Mouse (Mus musculus): ENCODE results near the gene Ddx39.
A peak's percentile ranks its signal among the peaks of the same experiment; 100 is the strongest.

Gene Ddx39

DNA sequence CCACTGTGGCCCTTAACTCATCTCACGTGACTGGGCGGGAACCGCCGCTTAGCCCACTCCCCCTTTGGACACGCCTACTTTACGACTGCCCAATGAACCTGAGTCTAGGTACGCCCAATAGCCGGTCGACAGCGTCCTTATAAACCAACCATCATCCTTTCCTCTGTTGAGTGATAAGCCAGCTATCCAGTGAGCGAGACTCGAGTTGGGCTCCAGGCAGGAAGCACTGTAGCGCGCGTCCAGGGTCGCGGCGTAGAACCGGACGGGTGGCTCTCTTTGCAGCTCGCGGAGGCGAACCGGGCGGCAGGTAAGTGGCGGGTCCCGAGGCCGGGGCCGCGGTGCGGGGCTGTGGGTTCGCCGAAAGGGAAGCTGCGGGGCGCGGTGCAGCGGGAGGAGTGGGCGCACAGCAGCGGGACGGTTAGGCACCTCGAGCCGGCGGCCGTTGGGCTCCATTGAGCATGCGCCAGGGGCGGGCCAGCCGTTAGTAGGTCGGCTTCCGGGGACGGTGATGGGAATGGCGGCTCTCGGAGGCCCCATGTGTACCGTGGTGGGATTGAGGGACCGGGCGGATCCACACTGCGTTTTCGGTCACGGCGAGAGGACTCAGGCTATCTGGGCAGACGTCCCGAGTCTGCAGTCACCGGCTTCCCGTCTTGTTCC lies at the start of gene Ddx39:
Ddx39 (plus strand) TSS at position 147 of the 660 bp plus-strand sequence.
- peak; percentile 97 to 98 for DNase-seq (ENCODE audit: low spot score in 2 of 2)

DNA sequence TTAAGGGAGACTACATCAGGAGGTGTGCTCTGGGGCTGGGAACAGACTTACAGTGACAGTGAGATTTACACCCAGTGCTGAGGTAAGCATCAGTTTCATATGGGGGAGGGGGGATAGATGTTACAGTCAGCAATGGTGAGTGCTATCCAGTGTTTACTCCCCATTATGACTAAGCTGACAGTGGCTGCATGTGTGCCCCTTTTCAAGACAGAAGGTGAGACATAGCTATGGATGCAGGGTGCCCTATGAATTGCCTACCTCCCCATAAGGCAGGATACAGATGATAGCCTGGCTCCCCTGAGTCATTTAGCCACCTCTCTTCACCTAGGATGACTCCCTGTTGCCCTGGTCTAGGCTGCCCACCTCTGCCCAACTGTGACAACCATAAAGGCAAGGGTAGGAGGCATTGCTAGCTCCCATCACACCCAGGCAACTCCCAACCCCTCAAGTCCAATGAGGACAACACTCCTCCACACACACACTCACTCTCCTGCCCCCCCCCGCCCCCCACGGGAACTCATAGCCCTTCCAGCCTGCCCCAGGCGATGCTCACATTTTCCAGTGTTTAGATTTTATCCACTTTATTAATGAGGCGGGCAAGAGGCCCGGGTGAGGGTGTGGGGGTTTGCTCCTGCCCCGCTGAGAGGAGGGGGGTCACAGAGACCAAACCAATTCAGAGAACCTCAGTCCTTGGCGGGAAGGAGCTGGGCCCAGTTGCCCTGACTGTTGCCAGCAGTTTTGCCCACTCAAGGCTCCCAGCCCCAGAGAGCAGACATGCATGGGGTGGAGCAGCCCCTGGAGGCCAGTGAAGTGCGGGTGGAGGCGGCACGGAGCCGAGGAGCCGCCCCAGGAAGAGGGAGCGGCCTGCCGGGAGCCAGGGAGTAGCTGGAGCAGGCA lies 48.8 kb upstream of the Ddx39 start, which contains the start of gene Ptger1:
Ptger1 (plus strand) TSS at position 710 of the 897 bp plus-strand sequence.
- no peak for DNase-seq (ENCODE audit: low spot score in 2 of 2)

DNA sequence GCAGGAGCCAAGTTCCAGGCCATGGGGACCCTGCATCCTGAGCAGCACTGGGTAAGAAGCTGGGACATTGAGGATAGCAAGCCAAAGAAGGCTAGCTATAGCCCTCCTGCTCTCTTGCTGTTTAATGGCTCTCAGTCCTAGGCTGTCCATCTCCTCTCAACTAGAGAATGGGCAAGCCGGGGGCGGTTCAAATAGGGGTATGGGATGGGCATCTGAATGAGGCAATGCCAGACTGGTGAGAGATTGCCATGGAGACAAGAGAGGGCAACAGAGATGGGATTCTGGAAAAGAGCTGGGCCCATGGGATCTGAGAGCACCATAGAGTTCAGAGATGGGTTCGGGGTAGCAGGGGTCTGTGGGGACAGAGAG lies 48.1 kb upstream of the Ddx39 start:
- no peak for DNase-seq (ENCODE audit: low spot score in 2 of 2)

DNA sequence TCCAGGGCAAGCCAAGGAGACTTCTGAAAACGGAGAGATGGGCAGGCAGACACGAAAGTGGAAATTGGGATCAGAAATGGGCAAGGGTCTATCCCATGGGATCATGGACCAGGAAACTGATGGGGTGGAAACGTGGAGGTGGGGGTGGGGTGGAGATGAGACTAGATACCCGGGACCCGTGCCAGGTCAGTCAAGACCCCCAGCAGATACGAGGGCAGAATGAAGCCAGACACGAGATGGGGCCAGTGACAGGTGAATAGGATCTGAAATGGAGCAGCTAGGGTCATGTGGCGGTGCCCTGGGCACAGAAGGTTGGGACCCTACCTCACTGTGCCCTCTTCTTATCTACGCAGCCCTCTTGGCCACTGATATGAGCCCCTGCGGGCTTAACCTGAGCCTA lies 47.5 kb upstream of the Ddx39 start:
- no peak for DNase-seq (ENCODE audit: low spot score in 2 of 2)

DNA sequence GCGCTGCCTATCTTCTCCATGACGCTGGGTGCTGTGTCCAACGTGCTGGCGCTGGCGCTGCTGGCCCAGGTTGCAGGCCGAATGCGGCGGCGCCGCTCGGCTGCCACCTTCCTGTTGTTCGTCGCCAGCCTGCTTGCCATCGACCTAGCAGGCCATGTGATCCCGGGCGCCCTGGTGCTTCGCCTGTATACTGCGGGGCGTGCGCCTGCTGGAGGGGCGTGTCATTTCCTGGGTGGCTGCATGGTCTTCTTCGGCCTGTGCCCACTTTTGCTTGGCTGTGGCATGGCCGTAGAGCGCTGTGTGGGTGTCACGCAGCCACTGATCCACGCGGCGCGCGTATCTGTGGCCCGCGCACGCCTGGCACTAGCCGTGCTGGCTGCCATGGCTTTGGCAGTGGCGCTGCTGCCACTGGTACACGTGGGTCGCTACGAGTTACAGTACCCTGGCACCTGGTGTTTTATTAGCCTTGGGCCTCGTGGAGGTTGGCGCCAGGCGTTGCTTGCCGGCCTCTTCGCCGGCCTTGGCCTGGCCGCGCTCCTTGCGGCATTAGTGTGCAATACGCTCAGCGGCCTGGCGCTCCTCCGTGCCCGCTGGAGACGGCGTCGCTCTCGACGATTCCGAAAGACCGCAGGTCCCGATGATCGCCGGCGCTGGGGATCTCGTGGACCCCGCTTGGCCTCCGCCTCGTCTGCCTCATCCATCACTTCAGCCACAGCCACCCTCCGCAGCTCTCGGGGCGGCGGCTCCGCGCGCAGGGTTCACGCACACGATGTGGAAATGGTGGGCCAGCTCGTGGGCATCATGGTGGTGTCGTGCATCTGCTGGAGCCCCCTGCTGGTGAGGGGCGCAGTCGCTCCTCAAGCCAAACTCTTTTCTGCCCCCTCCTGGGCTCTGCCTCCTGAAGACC lies 46.7 kb upstream of the Ddx39 start:
- peak in 1 of 2 experiments; percentile 60 for DNase-seq (ENCODE audit: low spot score in 2 of 2)

DNA sequence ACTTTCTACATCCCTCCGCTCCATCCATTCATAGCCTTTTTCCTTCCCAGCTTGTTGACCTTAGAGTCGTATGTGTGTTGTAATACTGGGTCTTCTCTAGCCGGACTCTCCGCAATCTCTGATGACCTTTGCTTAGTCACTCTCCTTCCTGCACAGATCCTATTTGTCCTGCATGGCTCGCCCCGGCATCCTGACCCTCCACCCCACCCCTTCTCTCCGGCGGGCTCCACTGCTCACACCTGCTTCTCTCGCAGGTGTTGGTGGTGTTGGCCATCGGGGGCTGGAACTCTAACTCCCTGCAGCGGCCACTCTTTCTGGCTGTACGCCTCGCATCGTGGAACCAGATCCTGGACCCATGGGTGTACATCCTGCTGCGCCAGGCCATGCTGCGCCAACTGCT lies 46.0 kb upstream of the Ddx39 start:
- DNase-seq (ENCODE audit: low spot score in 2 of 2) = no peak

DNA sequence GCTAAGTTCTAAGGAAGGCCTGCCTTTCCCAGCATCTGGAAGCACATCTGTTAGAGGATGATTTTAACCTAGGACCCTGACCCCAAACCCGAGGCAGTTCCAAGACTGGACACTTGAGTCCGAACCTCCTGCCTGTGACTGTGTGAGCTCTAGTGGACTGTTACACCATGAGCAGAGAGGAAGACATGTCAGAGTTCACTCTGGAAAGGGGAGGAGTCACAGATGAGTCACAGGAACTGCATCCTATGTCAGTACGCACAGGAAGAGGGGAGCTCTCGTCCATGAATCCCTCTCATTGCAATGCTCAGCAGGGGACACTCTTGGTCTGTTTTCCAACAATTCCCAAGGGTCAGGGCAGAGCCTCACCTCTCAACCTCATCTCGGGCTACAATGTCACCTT lies 42.0 kb upstream of the Ddx39 start:
- DNase-seq (ENCODE audit: low spot score in 2 of 2) = no peak

DNA sequence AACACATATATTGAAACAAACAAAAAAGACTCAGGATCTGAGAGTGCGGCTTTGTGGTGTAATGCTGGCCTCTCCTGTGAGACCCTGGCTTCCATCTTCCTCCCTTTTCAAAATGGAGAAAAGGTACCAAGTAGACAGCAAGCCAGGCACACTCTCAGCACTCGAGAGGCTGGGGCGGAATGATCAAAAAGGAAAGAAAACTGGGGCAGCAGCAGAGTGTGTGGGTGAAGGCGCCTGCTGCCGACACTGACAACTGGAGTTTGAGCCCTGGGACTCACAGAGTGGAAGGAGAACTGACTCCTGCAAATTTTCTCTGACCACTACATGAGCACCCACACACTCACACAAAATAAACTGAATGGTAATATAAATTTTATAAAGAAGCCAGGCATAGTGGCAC lies 40.5 kb upstream of the Ddx39 start:
- peak in 1 of 2 experiments; percentile 78 for DNase-seq (ENCODE audit: low spot score in 2 of 2)

DNA sequence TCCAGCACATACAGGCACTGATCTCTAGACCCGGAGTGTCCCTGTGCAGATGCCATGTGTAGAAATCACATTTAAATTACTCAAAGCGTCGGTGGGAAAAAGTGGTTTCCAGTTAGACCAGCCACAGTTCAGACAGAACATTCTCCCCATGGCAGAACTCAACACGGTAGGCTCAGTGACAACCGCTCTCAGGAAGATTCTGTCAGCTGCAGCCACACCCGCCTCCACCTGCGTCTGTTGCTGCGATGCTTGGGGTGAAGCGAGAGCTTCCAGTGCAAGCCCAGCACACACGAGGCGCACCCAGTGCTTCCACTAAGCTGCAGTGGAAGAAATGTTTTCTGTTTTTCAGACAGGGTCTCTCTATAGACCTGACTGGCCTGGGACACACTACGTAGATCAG lies 35.1 kb upstream of the Ddx39 start:
- peak in 1 of 2 experiments; percentile 82 for DNase-seq (ENCODE audit: low spot score in 2 of 2)

DNA sequence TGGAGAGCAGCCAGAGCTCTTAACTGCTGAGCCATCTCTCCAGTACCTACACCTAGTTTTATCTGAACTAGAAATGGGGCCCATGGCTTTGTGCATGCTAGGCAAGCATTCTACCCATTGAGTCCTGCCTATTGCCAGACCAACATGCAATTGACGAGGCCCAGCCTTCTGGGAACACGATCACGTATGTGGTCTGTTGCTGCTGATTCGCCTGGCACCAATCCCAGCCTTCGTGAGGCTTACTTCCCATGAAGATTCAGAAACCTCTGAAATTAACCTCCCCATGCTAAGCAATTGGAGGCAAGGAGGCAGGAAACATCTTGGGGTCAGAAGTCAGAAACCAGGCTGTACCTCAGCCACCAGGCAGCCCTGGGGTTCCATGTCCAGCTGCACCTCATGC lies 34.4 kb upstream of the Ddx39 start:
- no peak for DNase-seq (ENCODE audit: low spot score in 2 of 2)

DNA sequence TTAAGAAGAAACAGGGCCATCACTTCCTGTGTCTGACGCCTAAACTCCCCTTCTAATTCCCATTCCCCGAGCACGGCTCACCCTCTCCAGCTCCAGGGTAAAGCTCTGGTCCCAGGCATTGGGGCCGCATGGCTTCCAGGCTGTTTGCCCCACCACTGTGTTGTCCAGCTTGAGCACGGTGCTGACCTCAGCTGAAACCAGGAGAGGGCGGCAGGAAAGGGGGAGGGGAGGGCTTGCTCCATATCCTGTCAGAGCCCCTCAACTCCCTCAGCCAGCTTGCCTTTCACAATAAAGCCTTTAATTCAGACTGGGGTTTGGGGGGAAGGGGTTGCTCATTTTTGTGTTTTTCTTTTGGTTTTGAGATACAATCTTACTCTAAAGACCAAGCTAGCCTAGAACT lies 33.9 kb upstream of the Ddx39 start:
- no peak for DNase-seq (ENCODE audit: low spot score in 2 of 2)

DNA sequence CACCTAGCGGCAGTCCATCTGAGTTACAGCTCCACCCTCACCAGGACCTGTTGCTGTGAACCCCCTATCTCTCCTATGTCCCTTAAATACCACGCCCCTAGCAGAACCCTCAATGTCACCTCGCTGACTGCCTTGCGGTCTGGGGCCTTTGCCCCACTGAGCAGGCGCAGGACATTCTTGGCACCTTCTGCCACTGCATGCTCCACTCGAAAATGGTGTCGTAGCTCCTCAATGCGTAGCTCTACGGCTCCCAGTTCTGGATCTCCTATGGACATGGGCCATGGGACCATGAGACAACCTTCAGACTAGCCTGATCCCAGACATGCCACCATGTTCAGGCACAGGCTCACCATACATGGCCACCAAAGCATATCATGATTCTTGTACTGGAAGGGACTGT lies 30.5 kb upstream of the Ddx39 start:
- no peak for DNase-seq (ENCODE audit: low spot score in 2 of 2)

DNA sequence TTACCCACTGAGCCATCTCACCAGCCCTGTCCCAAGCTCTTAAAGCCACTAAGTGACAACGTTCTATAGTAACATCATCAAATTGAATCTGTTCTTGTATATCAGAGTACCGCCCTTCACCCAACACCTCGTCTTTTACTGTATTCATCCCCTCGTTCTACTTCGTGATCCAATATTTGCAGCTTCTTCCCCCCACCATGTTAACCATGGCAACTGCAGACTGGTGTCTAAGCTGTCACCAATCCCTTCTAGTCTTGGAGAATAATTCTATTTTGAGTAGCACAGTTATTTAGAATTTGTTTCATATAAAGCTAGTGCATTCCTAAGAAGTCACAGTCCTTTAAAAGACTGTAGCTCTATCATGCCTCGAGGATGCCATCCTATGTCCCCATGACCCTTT lies 25.7 kb upstream of the Ddx39 start:
- DNase-seq (ENCODE audit: low spot score in 2 of 2) = no peak

DNA sequence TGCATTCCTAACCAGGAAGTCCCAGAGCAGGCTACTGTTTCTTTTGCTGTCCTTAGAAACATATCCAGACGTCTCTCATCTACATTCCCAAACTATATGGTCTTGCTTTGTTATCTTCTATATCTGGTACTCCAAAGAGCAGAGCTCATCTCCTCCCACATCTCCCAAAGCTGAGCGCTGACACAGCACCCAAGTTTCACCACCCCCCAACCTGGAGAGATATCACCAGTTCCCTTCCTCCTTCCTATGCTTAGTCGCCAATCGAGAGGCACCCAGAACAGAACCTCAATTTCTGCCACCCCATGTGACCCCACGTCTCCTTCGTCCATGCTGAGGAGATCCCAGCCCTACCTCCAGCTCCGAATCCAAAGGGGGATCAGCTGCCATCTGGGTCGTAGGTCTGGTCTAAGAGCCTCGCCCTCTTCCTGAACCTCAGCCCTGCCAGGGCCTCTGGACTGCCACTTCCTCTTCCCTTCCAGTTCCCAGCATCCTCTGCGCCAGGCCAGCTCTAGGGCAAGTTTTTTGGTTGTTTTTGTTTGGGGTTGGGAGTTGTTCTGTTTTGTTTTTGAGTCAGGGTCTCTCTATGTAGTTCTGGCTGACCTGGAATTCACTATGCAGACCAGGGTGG lies 21.3 kb upstream of the Ddx39 start:
- peak in 1 of 2 experiments; percentile 60 for DNase-seq (ENCODE audit: low spot score in 2 of 2)

DNA sequence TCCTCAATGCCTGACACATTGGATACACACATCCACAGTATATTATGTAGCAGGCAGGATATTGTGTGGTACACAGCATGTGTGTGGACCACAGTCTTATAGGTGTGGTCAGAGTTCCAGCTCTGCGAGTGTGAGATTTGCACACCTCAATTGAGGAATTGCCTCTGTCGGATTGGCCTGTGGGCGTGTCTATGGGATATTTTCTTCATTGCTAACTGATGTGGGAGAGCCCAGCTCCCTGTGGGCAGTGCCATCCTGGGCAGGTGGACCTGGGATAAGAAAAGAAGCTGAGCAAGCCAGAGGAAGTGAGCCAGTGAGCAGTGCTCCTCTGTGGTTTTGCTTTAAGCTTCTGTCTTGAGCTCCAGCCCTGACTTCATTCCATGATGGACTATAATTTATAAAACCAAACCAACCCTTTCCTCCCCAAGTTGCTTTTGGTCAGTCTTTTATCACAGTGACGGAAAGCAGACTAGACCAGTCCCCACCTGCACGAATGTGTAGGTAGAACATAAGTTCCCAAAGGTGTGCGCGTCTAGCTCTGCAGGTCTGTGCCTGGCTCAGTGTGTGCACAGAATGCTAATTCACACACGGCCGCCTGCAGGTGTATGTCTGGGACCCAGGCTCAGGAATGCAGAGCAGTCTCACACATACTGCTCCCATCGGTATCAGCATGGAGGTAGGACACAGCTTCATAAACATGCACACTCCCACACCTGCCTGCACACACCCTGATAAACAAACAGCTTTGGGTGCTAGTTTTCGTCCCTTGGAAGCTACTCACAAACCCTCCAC lies 20.4 kb upstream of the Ddx39 start:
- peak in 1 of 2 experiments; percentile 52 for DNase-seq (ENCODE audit: low spot score in 2 of 2)

DNA sequence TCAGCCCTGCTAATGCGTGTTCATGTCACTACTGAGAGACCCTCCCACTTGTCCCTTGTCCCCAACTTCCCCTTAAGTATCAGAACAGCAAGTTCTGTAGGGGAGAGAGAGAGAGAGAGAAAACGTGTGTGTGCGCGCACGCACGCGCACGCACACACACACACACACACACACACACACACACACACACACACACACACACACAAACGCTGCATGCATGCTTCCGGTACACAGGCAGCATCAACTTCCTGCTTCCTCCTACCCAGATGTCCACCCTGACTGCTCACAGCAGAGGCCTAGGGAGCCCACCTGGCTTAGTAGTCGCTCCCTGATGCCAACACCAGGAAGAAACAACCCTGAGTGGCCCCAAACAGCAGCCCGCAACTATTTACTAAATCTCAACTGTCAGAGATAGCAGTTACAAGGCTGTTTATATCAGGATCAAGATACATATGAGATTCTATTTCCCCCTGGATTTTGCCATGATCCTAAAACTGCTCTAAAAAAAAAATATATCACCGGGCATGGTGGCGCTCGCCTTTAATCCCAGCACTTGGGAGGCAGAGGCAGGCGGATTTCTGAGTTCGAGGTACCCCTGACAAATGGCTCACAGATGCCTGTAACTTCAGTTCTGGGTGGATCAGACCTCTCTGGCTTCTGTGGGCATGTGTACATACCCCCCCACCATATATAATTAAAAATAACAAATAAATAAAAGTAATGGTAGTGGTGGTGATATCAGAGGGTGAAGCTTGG lies 19.4 kb upstream of the Ddx39 start:
- no peak for DNase-seq (ENCODE audit: low spot score in 2 of 2)

DNA sequence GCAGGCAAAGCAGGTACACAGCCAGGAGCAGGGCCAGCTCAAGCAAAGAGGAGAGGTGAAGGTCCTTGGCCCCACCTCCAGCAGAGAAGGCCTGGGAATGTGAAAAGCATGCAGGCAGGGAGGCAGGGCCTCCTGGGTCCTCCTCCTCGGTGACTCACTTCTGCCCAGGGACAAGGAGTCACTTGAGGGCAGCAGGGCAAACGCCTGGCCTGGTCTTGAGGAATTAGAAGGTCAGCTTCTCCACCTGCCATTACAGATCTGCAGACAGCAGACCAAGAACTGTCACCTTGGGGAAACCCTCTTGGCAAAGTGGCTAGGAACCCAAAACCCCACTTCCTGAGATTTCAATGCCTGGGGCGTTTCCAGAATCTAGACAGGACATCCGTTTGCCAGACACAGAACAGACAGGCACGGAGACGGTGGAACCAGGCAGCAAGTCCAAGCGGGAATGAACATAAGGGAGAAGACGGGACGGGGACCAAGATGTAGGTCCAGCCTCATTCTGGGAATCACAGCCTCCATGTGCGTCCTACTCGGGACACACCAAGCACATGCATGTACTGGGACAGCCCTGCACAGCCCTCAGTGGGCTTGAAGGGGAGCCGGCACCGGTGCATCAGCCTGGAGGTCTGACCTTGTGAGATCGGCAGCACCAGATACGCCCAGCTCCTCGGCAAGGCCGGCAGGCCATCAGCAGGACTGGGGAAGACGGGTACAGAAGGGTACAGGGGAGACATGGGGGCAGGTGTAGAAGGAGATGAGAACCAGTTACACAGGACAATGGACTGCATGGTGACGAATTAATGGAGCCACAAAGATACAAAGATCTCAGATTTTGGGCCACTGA lies 17.4 kb upstream of the Ddx39 start:
- no peak for DNase-seq (ENCODE audit: low spot score in 2 of 2)

DNA sequence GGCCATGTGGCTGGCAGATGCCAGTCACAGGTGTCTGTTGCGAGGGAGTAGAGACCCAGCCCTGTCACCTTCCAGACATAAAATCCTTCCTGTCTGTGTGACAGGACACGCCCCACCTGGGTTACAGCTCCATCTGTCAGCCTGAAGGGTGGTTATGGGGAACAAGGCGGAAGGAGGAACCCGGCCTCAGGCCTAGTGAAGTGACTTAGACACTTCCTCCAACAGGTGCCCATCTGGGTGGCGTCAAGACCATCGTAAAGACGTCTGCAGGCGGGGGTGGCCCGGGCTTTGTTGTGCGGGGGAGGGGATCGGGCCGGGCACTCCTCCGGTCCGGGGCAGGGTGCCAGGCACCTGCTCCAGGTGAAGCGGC lies 16.7 kb upstream of the Ddx39 start:
- DNase-seq (ENCODE audit: low spot score in 2 of 2) = peak in 1 of 2 experiments; percentile 48

All from frontal cortex, postnatal 36 days (tissue).